Mouse (Mus musculus) liver, embryonic 14.5 days (tissue): ENCODE measurements at regions not wholly inside any gene's neighbourhood (a gene's known extent, or its start where the extent isn't known, plus 50 kb on each side); places are given as distances from the start of the nearest gene placed in this dataset.

Experiments
- CTCF ChIP-seq: IDR thresholded peaks from 2 replicates; pipeline ENCODE4 v1.5.1; 2016; ENCODE audit warnings: antibody characterized with exemption, low read depth, control low read depth
- EP300 ChIP-seq: IDR thresholded peaks from 2 replicates; pipeline ENCODE4 v1.6.1; 2016; ENCODE audit warnings: antibody characterized with exemption, low read depth

GRCm38 (mm10) chr3:18645481-18645880, 697.3 kb downstream of the Cypt12 start:
- TF ChIP-seq CTCF (no peak), EP300 (no peak)
